Mouse (Mus musculus): ENCODE measurements around the gene B2m. TPM values are rescaled to one million over a fixed set of nuclear protein-coding genes. Genes with fewer than 3 reads are reported as not detected.

Gene B2m
- polyA plus RNA-seq, 1 experiment from 2014 or later, result 2,179 TPM

- no peaks in the 10 kb centered on the region for H3K9me3 ChIP-seq (ENCODE audit: control insufficient read depth)
- ATAC-seq, result no peak
- no peak overlapping the region for H3K4me3 ChIP-seq (ENCODE audit: low read depth, low read length)
- 67% methylated on average over 6 of the region's 6 CpGs for WGBS
- H3K9ac ChIP-seq (ENCODE audit: low read depth, low read length), result no peak overlapping the region
- TF ChIP-seq CTCF (IDR thresholded peaks at IDR 0.05; ENCODE audit: low read depth), result no peak
- H3K27ac ChIP-seq (ENCODE audit: low read depth, low read length), result peak overlapping the region; percentile 67
- H3K27me3 ChIP-seq (replicated peaks; ENCODE audit: control insufficient read depth, insufficient read depth, low read length), result no peaks in the 10 kb centered on the region
- peak overlapping the region; percentile 68 for H3K4me2 ChIP-seq (replicated peaks; ENCODE audit: low read depth)
- peaks cover 16% of the 10 kb centered on the region for H3K36me3 ChIP-seq (ENCODE audit: control insufficient read depth, insufficient read depth)
- H3K4me1 ChIP-seq (replicated peaks; ENCODE audit: control insufficient read depth, insufficient read depth, low read length), result peaks cover 7% of the 10 kb centered on the region; the same call in 1 of the 2 replicates
Observed at GRCm38 (mm10) chr2:122146687-122147086, 799 bp upstream of the B2m start.

GRCm38 (mm10) chr2:122148242-122148917 lies 894 bp downstream of the B2m start:
- Histone ChIP-seq H3K4me1 (replicated peaks; ENCODE audit: control insufficient read depth, insufficient read depth, low read length) (peaks cover 7% of the 10 kb centered on the region; the same call in 1 of the 2 replicates), H3K36me3 (ENCODE audit: control insufficient read depth, insufficient read depth) (peaks cover 29% of the 10 kb centered on the region), H3K9me3 (ENCODE audit: control insufficient read depth) (no peaks in the 10 kb centered on the region), H3K9ac (ENCODE audit: low read depth, low read length) (peak overlapping the region; percentile 69), H3K4me3 (ENCODE audit: low read depth, low read length) (peak overlapping the region; percentile 73), H3K4me2 (replicated peaks; ENCODE audit: low read depth) (peak overlapping the region; percentile 68), H3K27ac (ENCODE audit: low read depth, low read length) (peak overlapping the region; percentile 85), H3K27me3 (replicated peaks; ENCODE audit: control insufficient read depth, insufficient read depth, low read length) (no peaks in the 10 kb centered on the region)
- ATAC-seq, result peak; percentile 61
- 8% methylated on average over 18 of the region's 18 CpGs for WGBS
- TF ChIP-seq CTCF (IDR thresholded peaks at IDR 0.05; ENCODE audit: low read depth), result no peak

GRCm38 (mm10) chr2:122149316-122149715 lies 1.8 kb downstream of the B2m start:
- H3K9ac ChIP-seq (ENCODE audit: low read depth, low read length), result no peak overlapping the region
- H3K27me3 ChIP-seq (replicated peaks; ENCODE audit: control insufficient read depth, insufficient read depth, low read length), result no peaks in the 10 kb centered on the region
- H3K9me3 ChIP-seq (ENCODE audit: control insufficient read depth), result no peaks in the 10 kb centered on the region
- 83% methylated on average over 6 of the region's 6 CpGs for WGBS
- H3K4me2 ChIP-seq (replicated peaks; ENCODE audit: low read depth), result peak overlapping the region; percentile 68
- H3K36me3 ChIP-seq (ENCODE audit: control insufficient read depth, insufficient read depth), result peaks cover 33% of the 10 kb centered on the region
- H3K4me3 ChIP-seq (ENCODE audit: low read depth, low read length), result peak overlapping the region; percentile 73
- H3K27ac ChIP-seq (ENCODE audit: low read depth, low read length), result no peak overlapping the region
- no peak for TF ChIP-seq CTCF (IDR thresholded peaks at IDR 0.05; ENCODE audit: low read depth)
- no peak for ATAC-seq
- peaks cover 7% of the 10 kb centered on the region; the same call in 1 of the 2 replicates for H3K4me1 ChIP-seq (replicated peaks; ENCODE audit: control insufficient read depth, insufficient read depth, low read length)

GRCm38 (mm10) chr2:122149716-122150115 lies 2.2 kb downstream of the B2m start:
- whole genome bisulfite sequencing, result 84% methylated on average over 3 of the region's 3 CpGs
- TF ChIP-seq CTCF (IDR thresholded peaks at IDR 0.05; ENCODE audit: low read depth), result no peak
- no peak for ATAC-seq
- Histone ChIP-seq H3K4me1 (replicated peaks; ENCODE audit: control insufficient read depth, insufficient read depth, low read length) (peaks cover 7% of the 10 kb centered on the region; the same call in 1 of the 2 replicates), H3K27ac (ENCODE audit: low read depth, low read length) (no peak overlapping the region), H3K9ac (ENCODE audit: low read depth, low read length) (no peak overlapping the region), H3K9me3 (ENCODE audit: control insufficient read depth) (no peaks in the 10 kb centered on the region), H3K4me3 (ENCODE audit: low read depth, low read length) (peak overlapping the region; percentile 73), H3K4me2 (replicated peaks; ENCODE audit: low read depth) (peak overlapping the region; percentile 68), H3K36me3 (ENCODE audit: control insufficient read depth, insufficient read depth) (peaks cover 37% of the 10 kb centered on the region), H3K27me3 (replicated peaks; ENCODE audit: control insufficient read depth, insufficient read depth, low read length) (no peaks in the 10 kb centered on the region)

GRCm38 (mm10) chr2:122151221-122151620 lies 3.7 kb downstream of the B2m start:
- Histone ChIP-seq H3K27me3 (replicated peaks; ENCODE audit: control insufficient read depth, insufficient read depth, low read length) (no peaks in the 10 kb centered on the region), H3K9ac (ENCODE audit: low read depth, low read length) (no peak overlapping the region), H3K4me1 (replicated peaks; ENCODE audit: control insufficient read depth, insufficient read depth, low read length) (peaks cover 7% of the 10 kb centered on the region; the same call in 1 of the 2 replicates), H3K4me2 (replicated peaks; ENCODE audit: low read depth) (peak overlapping the region; percentile 68; the same call in 1 of the 2 replicates), H3K27ac (ENCODE audit: low read depth, low read length) (no peak overlapping the region), H3K36me3 (ENCODE audit: control insufficient read depth, insufficient read depth) (peaks cover 43% of the 10 kb centered on the region), H3K4me3 (ENCODE audit: low read depth, low read length) (no peak overlapping the region), H3K9me3 (ENCODE audit: control insufficient read depth) (no peaks in the 10 kb centered on the region)
- WGBS, result 91% methylated on average over 1 of the region's 1 CpGs
- no peak for ATAC-seq
- no peak for TF ChIP-seq CTCF (IDR thresholded peaks at IDR 0.05; ENCODE audit: low read depth)

- 86% methylated on average over 3 of the region's 3 CpGs for WGBS
- ATAC-seq, result no peak
- no peak overlapping the region for H3K9ac ChIP-seq (ENCODE audit: low read depth, low read length)
- H3K9me3 ChIP-seq (ENCODE audit: control insufficient read depth), result no peaks in the 10 kb centered on the region
- no peak for TF ChIP-seq CTCF (IDR thresholded peaks at IDR 0.05; ENCODE audit: low read depth)
- no peak overlapping the region for H3K4me2 ChIP-seq (replicated peaks; ENCODE audit: low read depth)
- H3K4me3 ChIP-seq (ENCODE audit: low read depth, low read length), result no peak overlapping the region
- no peak overlapping the region for H3K27ac ChIP-seq (ENCODE audit: low read depth, low read length)
- H3K4me1 ChIP-seq (replicated peaks; ENCODE audit: control insufficient read depth, insufficient read depth, low read length), result no peaks in the 10 kb centered on the region; the same call in 1 of the 2 replicates
- H3K36me3 ChIP-seq (ENCODE audit: control insufficient read depth, insufficient read depth), result peaks cover 43% of the 10 kb centered on the region
- no peaks in the 10 kb centered on the region for H3K27me3 ChIP-seq (replicated peaks; ENCODE audit: control insufficient read depth, insufficient read depth, low read length)
Observed at GRCm38 (mm10) chr2:122152850-122153249, 5.4 kb downstream of the B2m start.
